ENCODE assay signal across 23 mouse cellular contexts in genomic region chr6:145135295-145135694, GRCm38 (mm10). TPM values are rescaled to one million over a fixed set of nuclear protein-coding genes. Genes with fewer than 3 reads are reported as not detected.
DNase-seq lines count a peak whose midpoint lies in the region; ATAC-seq lines count a peak whose summit lies in the region.
"Had no signal": no experiment of that assay in that cellular context is flagged by ENCODE, and none has a peak within 500 bp of the region (broad histone marks: within the 10 kb centered on the region; RNA-seq: fewer than 3 reads in every experiment).

No protein-coding gene starts in this region.

- H3K4me2 ChIP-seq in liver, embryonic 13.5 days, result no peak overlapping the region
- H3K4me2 ChIP-seq: embryonic facial prominence, embryonic 12.5 days; embryonic facial prominence, embryonic 15.5 days; heart, embryonic 13.5 days; hindbrain, embryonic 13.5 days had no signal

- 0 out of 2 replicates have a peak, but pooled peaks have one; percentile 26 for ATAC-seq in liver, embryonic 13.5 days (ENCODE audit: low read depth)
- ATAC-seq in CD4-positive, CD25-positive, alpha-beta regulatory T cell, adult 4 months, result peak; percentile 41
- ATAC-seq: forebrain, embryonic 14.5 days; forebrain, postnatal 0 days; hindbrain, embryonic 16.5 days; intestine, embryonic 16.5 days had no signal

- no peak overlapping the region for H3K9ac ChIP-seq in liver, embryonic 13.5 days
- H3K9ac ChIP-seq: embryonic facial prominence, embryonic 12.5 days; embryonic facial prominence, embryonic 15.5 days; forebrain, postnatal 0 days; heart, embryonic 13.5 days; hindbrain, embryonic 13.5 days had no signal

- H3K4me3 ChIP-seq in heart, embryonic 10.5 days, result no peak overlapping the region
- H3K4me3 ChIP-seq in liver, embryonic 13.5 days (replicated peaks), result no peak overlapping the region
- H3K4me3 ChIP-seq: embryonic facial prominence, embryonic 12.5 days; embryonic facial prominence, embryonic 15.5 days; gastrocnemius, adult 2 months; heart, embryonic 13.5 days; hindbrain, embryonic 10.5 days; hindbrain, embryonic 13.5 days had no signal

- no peaks in the 10 kb centered on the region for H3K9me3 ChIP-seq in heart, embryonic 10.5 days
- H3K9me3 ChIP-seq in liver, embryonic 13.5 days (replicated peaks), result no peaks in the 10 kb centered on the region
- H3K9me3 ChIP-seq: embryonic facial prominence, embryonic 12.5 days; embryonic facial prominence, embryonic 15.5 days; heart, embryonic 13.5 days; hindbrain, embryonic 10.5 days; hindbrain, embryonic 13.5 days had no signal

- H3K36me3 ChIP-seq in heart, embryonic 10.5 days, result no peaks in the 10 kb centered on the region
- H3K36me3 ChIP-seq in liver, embryonic 13.5 days, result no peaks in the 10 kb centered on the region
- H3K36me3 ChIP-seq: embryonic facial prominence, embryonic 12.5 days; embryonic facial prominence, embryonic 15.5 days; heart, embryonic 13.5 days; hindbrain, embryonic 10.5 days; hindbrain, embryonic 13.5 days had no signal

- H3K27me3 ChIP-seq in heart, embryonic 10.5 days (ENCODE audit: insufficient read depth, poor library complexity, severe bottlenecking), result no peaks in the 10 kb centered on the region
- no peaks in the 10 kb centered on the region for H3K27me3 ChIP-seq in liver, embryonic 13.5 days
- H3K27me3 ChIP-seq: embryonic facial prominence, embryonic 12.5 days; embryonic facial prominence, embryonic 15.5 days; heart, embryonic 13.5 days; hindbrain, embryonic 13.5 days had no signal

- intact Hi-C loops in heart, postnatal 14 days (cut with DNase I), result no loop called here

- no peak overlapping the region for H3K27ac ChIP-seq in heart, embryonic 10.5 days
- H3K27ac ChIP-seq in liver, embryonic 13.5 days, result no peak overlapping the region
- H3K27ac ChIP-seq: embryonic facial prominence, embryonic 12.5 days; embryonic facial prominence, embryonic 15.5 days; gastrocnemius, adult 2 months; heart, embryonic 13.5 days; hindbrain, embryonic 10.5 days; hindbrain, embryonic 13.5 days had no signal

- peak; percentile 50 for DNase-seq in heart, embryonic 10.5 days (ENCODE audit: low spot score)
- DNase-seq in heart, postnatal 14 days, result no peak
- DNase-seq in liver, embryonic 13.5 days, result no peak
- no peak for DNase-seq in liver
- DNase-seq in spleen, adult 12 weeks (ENCODE audit: low spot score), result no peak
- DNase-seq in testis, postnatal 14 days (ENCODE audit: low spot score), result no peak
- DNase-seq: adrenal gland, postnatal 10 days; B cell, adult 2 months; cerebellum, adult 18-20 months; cerebellum, adult 9-10 months; cerebellum, postnatal 25 days; forebrain, postnatal 0 days; gastrocnemius, adult 2 months; gastrocnemius, postnatal 14 days had no signal

- 74% methylated on average over 3 of the region's 3 CpGs for WGBS in heart, embryonic 10.5 days
- 56% methylated on average over 3 of the region's 3 CpGs for WGBS in liver, embryonic 13.5 days (ENCODE audit: insufficient replicate concordance)

- H3K4me1 ChIP-seq in heart, embryonic 10.5 days, result no peaks in the 10 kb centered on the region
- H3K4me1 ChIP-seq in liver, embryonic 13.5 days (replicated peaks), result peaks cover under 1% of the 10 kb centered on the region; the same call in 1 of the 2 replicates
- H3K4me1 ChIP-seq: embryonic facial prominence, embryonic 15.5 days; hindbrain, embryonic 13.5 days had no signal

RNA-seq across cellular contexts. Expression of gene Lrmp, which starts 19.8 kb away (rescaled TPM):
- 2.3 and 4.8 TPM in 2 replicates for polyA plus RNA-seq in heart, embryonic 10.5 days (2016; fragmentation: Nextera tagmentation; extraction: Ambion mirVana)
- total RNA-seq in heart, postnatal 14 days (2021), result 1 to 10 TPM; 2.2 to 7.0 TPM
- polyA plus RNA-seq in liver, embryonic 13.5 days (2015; fragmentation: Nextera tagmentation; extraction: Ambion mirVana), result 12.7 and 16.1 TPM in 2 replicates
- polyA plus RNA-seq in CD4-positive, CD25-positive, alpha-beta regulatory T cell, adult 4 months (2017; shearing (Covaris generic)), result 100 to 1,000 TPM; 157 to 238 TPM

RNA-seq across cellular contexts. Expression of gene Bcat1, which starts 59.3 kb away (rescaled TPM):
- 33.2 and 49.6 TPM in 2 replicates for polyA plus RNA-seq in heart, embryonic 10.5 days (2016; fragmentation: Nextera tagmentation; extraction: Ambion mirVana)
- total RNA-seq in heart, postnatal 14 days (2021), result 1 to 10 TPM; 2.2 to 2.5 TPM
- polyA plus RNA-seq in liver, embryonic 13.5 days (2015; fragmentation: Nextera tagmentation; extraction: Ambion mirVana), result 0.48 and 0.65 TPM in 2 replicates
- 10 to 100 TPM in 1 of 2 experiments, 1 to 10 TPM in 1; 9.3 to 10.4 TPM for polyA plus RNA-seq in CD4-positive, CD25-positive, alpha-beta regulatory T cell, adult 4 months (2017; shearing (Covaris generic))
